Comparison of ENCODE assay signal across 8 mouse cellular contexts in genomic region chr16:11060645-11061044, GRCm38 (mm10). TPM values are rescaled to one million over a fixed set of nuclear protein-coding genes. Genes with fewer than 3 reads are reported as not detected.
DNase-seq lines count a peak whose midpoint lies in the region; ATAC-seq and TF ChIP-seq lines count a peak whose summit lies in the region.

Gene Snn (plus strand): TSS chr16:11060945.

- H3K27ac ChIP-seq in ES-E14 (ENCODE audit: insufficient read depth, low read depth, low read length, poor library complexity, severe bottlenecking): no peak within 1 kb of the TSS
- no peak within 1 kb of the TSS for H3K27ac ChIP-seq in heart, embryonic 10.5 days
- H3K27ac ChIP-seq in stomach, embryonic 16.5 days (ENCODE audit: low read length): no peak within 1 kb of the TSS

- intact Hi-C loops in left cerebral cortex, postnatal 10 days (cut with DNase I): no loop called here
- intact Hi-C loops in gastrocnemius, postnatal 14 days (cut with DNase I; ENCODE audit: low total_unique reads): no loop called here

- no peaks in the 10 kb centered on the region for H3K4me1 ChIP-seq in ES-E14 (ENCODE audit: control insufficient read depth in 2 of 2, insufficient read depth in 2 of 2, low read length in 2 of 2, poor library complexity in 1 of 2)
- H3K4me1 ChIP-seq in heart, embryonic 10.5 days: peaks cover 27% of the 10 kb centered on the region
- peaks cover 15% of the 10 kb centered on the region for H3K4me1 ChIP-seq in stomach, embryonic 16.5 days (ENCODE audit: control insufficient read depth, insufficient read depth, low read length)

- no peak within 1 kb of the TSS for H3K4me3 ChIP-seq in ES-E14 (ENCODE audit: insufficient read depth in 1 of 2, low read depth in 1 of 2, low read length in 2 of 2, poor library complexity in 1 of 2, severe bottlenecking in 1 of 2)
- H3K4me3 ChIP-seq in heart, embryonic 10.5 days: no peak within 1 kb of the TSS
- no peak within 1 kb of the TSS for H3K4me3 ChIP-seq in stomach, embryonic 16.5 days (replicated peaks; ENCODE audit: low read length)

- WGBS in heart, embryonic 10.5 days: 82% methylated on average over 4 of the region's 4 CpGs
- WGBS in stomach, embryonic 16.5 days: 86% methylated on average over 4 of the region's 4 CpGs

- H3K9ac ChIP-seq in ES-E14 (ENCODE audit: insufficient read depth, low read depth, low read length, poor library complexity, severe bottlenecking): no peak within 1 kb of the TSS
- no peak within 1 kb of the TSS for H3K9ac ChIP-seq in stomach, embryonic 16.5 days (ENCODE audit: low read length)

- no peaks in the 10 kb centered on the region for H3K9me3 ChIP-seq in ES-E14 (ENCODE audit: control insufficient read depth, insufficient read depth, low read depth, low read length)
- no peaks in the 10 kb centered on the region for H3K9me3 ChIP-seq in heart, embryonic 10.5 days
- no peaks in the 10 kb centered on the region for H3K9me3 ChIP-seq in stomach, embryonic 16.5 days (replicated peaks; ENCODE audit: control insufficient read depth, low read length)

- DNase-seq in gastrocnemius, postnatal 10 days: no peak
- no peak for DNase-seq in gastrocnemius, adult 8-10 months (ENCODE audit: low spot score in 2 of 2)
- no peak for DNase-seq in ES-E14 (ENCODE audit: low read depth, low spot score)
- no peak for DNase-seq in heart, embryonic 10.5 days (ENCODE audit: low spot score)
- no peak for DNase-seq in left cerebral cortex, postnatal 10 days (ENCODE audit: extremely low spot score in 1 of 2, low spot score in 2 of 2)
- no peak for DNase-seq in gastrocnemius, postnatal 14 days
- no peak for DNase-seq in right cerebral cortex, postnatal 4 days

- no peak within 1 kb of the TSS for H3K4me2 ChIP-seq in stomach, embryonic 16.5 days (ENCODE audit: low read depth, low read length)

- H3K27me3 ChIP-seq in heart, embryonic 10.5 days (ENCODE audit: insufficient read depth, poor library complexity, severe bottlenecking): no peaks in the 10 kb centered on the region
- H3K27me3 ChIP-seq in stomach, embryonic 16.5 days (ENCODE audit: control insufficient read depth, insufficient read depth, low read length): no peaks in the 10 kb centered on the region

- no peaks in the 10 kb centered on the region for H3K36me3 ChIP-seq in ES-E14 (ENCODE audit: control insufficient read depth, insufficient read depth, low read length, poor library complexity, severe bottlenecking)
- no peaks in the 10 kb centered on the region for H3K36me3 ChIP-seq in heart, embryonic 10.5 days
- no peaks in the 10 kb centered on the region for H3K36me3 ChIP-seq in stomach, embryonic 16.5 days (ENCODE audit: control insufficient read depth, insufficient read depth, low read length)

- in situ Hi-C loops in ES-E14 (cut with MboI; ENCODE audit: low sequenced_read_pairs in 2 of 2, unreplicated experiment in 2 of 2): no loop called here

- no peak for ATAC-seq in stomach, embryonic 16.5 days (ENCODE audit: insufficient read depth, low FRiP score)

TF ChIP-seq in ES-E14, 5 proteins besides CTCF, POLR2A, EP300 and RAD21:
- TF ChIP-seq MAFK (IDR thresholded peaks at IDR 0.05; ENCODE audit: insufficient read depth, low read depth, low read length) (no peak), CHD2 (IDR thresholded peaks at IDR 0.05; ENCODE audit: low read depth, low read length) (no peak), ZNF384 (IDR thresholded peaks at IDR 0.05; ENCODE audit: low read depth, low read length) (no peak), ZC3H11A (IDR thresholded peaks at IDR 0.05; ENCODE audit: borderline replicate concordance, low read depth, low read length) (no peak), HCFC1 (IDR thresholded peaks at IDR 0.05; ENCODE audit: borderline replicate concordance, insufficient read depth, low read length) (no peak)

RNA-seq across cellular contexts. Expression of gene Snn, which starts in this region (rescaled TPM):
- 10 to 100 TPM; 14.1 to 17.6 TPM for total RNA-seq in gastrocnemius, postnatal 10 days (2021)
- total RNA-seq in gastrocnemius, adult 8-10 months (2022): 1 to 10 TPM; 2.3 to 3.7 (median 3.1) TPM
- 10.2 and 13.5 TPM in 2 replicates for total RNA-seq in ES-E14 (2012; rRNA removed)
- 37.2 and 38.3 TPM in 2 replicates for polyA plus RNA-seq in heart, embryonic 10.5 days (2016; fragmentation: Nextera tagmentation; extraction: Ambion mirVana)
- 100 to 1,000 TPM; 217 to 219 TPM for total RNA-seq in left cerebral cortex, postnatal 10 days (2021)
- 23.6 and 26.4 TPM in 2 replicates for polyA plus RNA-seq in stomach, embryonic 16.5 days (2015; fragmentation: Nextera tagmentation; extraction: Ambion mirVana)
- total RNA-seq in gastrocnemius, postnatal 14 days (2021): 10 to 100 TPM in 1 of 2 experiments, 1 to 10 TPM in 1; 7.6 to 10.9 TPM

Comparison
In these comparisons a context has a peak if more than half of its experiments do, and no peak if none do; other contexts are left out.
1. RNA of gene Snn (total RNA-seq): 217 to 219 TPM in left cerebral cortex, postnatal 10 days; 14.1 to 17.6 TPM in gastrocnemius, postnatal 10 days, 7.6 to 10.9 TPM in gastrocnemius, postnatal 14 days, 10.2 to 13.5 TPM in ES-E14 and 2.3 to 3.7 TPM in gastrocnemius, adult 8-10 months; every median in the first group is over 10 times any median in the second.